Mouse (Mus musculus) hindbrain, embryonic 14.5 days (tissue): ENCODE data around the gene Nup210. TPM values are rescaled to one million over a fixed set of nuclear protein-coding genes. Genes with fewer than 3 reads are reported as not detected.

Experiments used
- ATAC-seq: fragments of 200-750 bp; cut with Nextera tagmentation; 2 replicates; pipeline ENCODE4 v1.8.0; 2017; ENCODE audit warnings: moderate number of reproducible peaks, mild to moderate bottlenecking, moderate TSS enrichment, moderate library complexity; ENCODE audit not compliant: low FRiP score
- DNase-seq: peaks from one replicate; pipeline ENCODE4 v3.0.0-alpha.2; 2015; ENCODE audit warnings: low spot score
- H3K27ac ChIP-seq: fragments of 300-500 bp; sonication (generic); 2 replicates; pipeline ENCODE4 v1.5.1; 2014; ENCODE audit warnings: mild to moderate bottlenecking, moderate library complexity
- H3K27me3 ChIP-seq: fragments of 300-500 bp; sonication (generic); 2 replicates; pipeline ENCODE4 v1.6.1; 2014; ENCODE audit warnings: mild to moderate bottlenecking, low read length, mixed read lengths; ENCODE audit not compliant: control insufficient read depth, insufficient read depth
- H3K36me3 ChIP-seq: fragments of 300-500 bp; sonication (generic); replicated peaks from 2 replicates; pipeline ENCODE4 v1.6.1; 2014; ENCODE audit not compliant: control insufficient read depth, insufficient read depth
- H3K4me1 ChIP-seq: fragments of 300-500 bp; sonication (generic); replicated peaks from 2 replicates; pipeline ENCODE4 v1.6.1; 2014; ENCODE audit warnings: antibody characterized with exemption, low read length, mixed read lengths; ENCODE audit not compliant: control insufficient read depth, insufficient read depth
- H3K4me2 ChIP-seq: fragments of 300-500 bp; sonication (generic); replicated peaks from 2 replicates; pipeline ENCODE4 v1.6.1; 2014; ENCODE audit warnings: mild to moderate bottlenecking, moderate library complexity
- H3K4me3 ChIP-seq: fragments of 300-500 bp; sonication (generic); replicated peaks from 2 replicates; pipeline ENCODE4 v1.5.1; 2014; ENCODE audit warnings: mild to moderate bottlenecking, low read length
- H3K9ac ChIP-seq: fragments of 300-500 bp; sonication (generic); 2 replicates; pipeline ENCODE4 v1.6.1; 2014
- H3K9me3 ChIP-seq: fragments of 300-500 bp; sonication (generic); 2 replicates; pipeline ENCODE4 v1.6.1; 2016; ENCODE audit warnings: low read length; ENCODE audit not compliant: control insufficient read depth
- WGBS: fragments of 180-500 bp; shearing (Covaris S2); extraction: QIAGEN DNeasy Blood & Tissue Kit; methylation state at CpG from one replicate; pipeline ENCODE4 v1.1.7; 2014; 5-methylcytosine and 5-hydroxymethylcytosine counted together
- polyA plus RNA-seq: library from polyadenylated mRNA; unstranded; fragments of >200 nt; fragmentation: Nextera tagmentation; extraction: Ambion mirVana; gene quantifications from 2 replicates; pipeline ENCODE4 v1.2.1, GENCODE M21; 2014

The Nup210 gene
- polyA plus RNA-seq, 1 experiment from 2014 or later, result 23.3 TPM

GRCm38 (mm10) chr6:91020810-91021209 is 95.8 kb downstream of the Nup210 start:
- H3K27ac ChIP-seq, result peak overlapping the region; percentile 71
- peaks cover 32% of the 10 kb centered on the region for H3K36me3 ChIP-seq
- no peak overlapping the region for H3K4me3 ChIP-seq
- DNase-seq (no peak), ATAC-seq (peak; percentile 66)
- no peaks in the 10 kb centered on the region for H3K9me3 ChIP-seq
- no peaks in the 10 kb centered on the region for H3K27me3 ChIP-seq
- H3K9ac ChIP-seq, result no peak overlapping the region
- H3K4me2 ChIP-seq, result no peak overlapping the region
- 66% methylated on average over 7 of the region's 7 CpGs for whole genome bisulfite sequencing
- H3K4me1 ChIP-seq, result no peaks in the 10 kb centered on the region; the same call in 1 of the 2 replicates

DNA sequence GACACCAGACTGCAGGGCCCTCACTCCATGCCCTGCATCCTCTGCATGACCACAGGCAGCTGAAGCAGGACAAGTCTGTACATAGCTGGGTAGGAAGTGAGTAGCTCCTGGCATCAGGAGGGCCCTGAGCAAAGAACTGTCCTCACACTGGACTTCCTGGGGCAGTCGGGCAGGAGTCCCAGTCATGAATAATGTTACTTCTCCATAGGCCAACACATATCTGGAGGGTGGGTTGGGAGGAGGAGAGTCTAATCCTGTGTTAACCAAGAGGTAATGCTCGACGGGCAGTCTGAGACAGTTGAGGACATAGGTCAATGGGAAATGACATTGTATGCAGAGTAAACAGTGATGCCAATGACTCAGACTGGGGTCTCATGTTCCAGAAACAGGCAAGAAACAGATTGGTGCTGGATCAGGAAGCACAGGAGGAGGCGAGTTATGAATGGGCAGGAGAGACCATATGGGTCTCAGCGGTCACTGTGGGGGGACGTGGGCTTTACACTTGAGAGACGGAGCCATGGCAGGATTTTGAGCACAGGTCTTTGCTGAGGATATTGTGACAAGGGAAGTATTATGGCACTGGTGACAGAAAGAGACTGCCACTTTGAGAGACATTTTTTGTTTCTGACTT is 99.9 kb downstream of the Nup210 start:
- Histone ChIP-seq H3K9ac (no peak overlapping the region), H3K27ac (no peak overlapping the region), H3K4me2 (no peak overlapping the region), H3K9me3 (no peaks in the 10 kb centered on the region), H3K4me1 (no peaks in the 10 kb centered on the region; the same call in 1 of the 2 replicates), H3K27me3 (no peaks in the 10 kb centered on the region), H3K36me3 (peaks cover 33% of the 10 kb centered on the region), H3K4me3 (no peak overlapping the region)
- DNase-seq (no peak), ATAC-seq (no peak)
- 85% methylated on average over 7 of the region's 7 CpGs for WGBS

- H3K27ac ChIP-seq, result no peak overlapping the region
- WGBS, result 60% methylated on average over 9 of the region's 9 CpGs
- H3K4me2 ChIP-seq, result no peak overlapping the region
- no peaks in the 10 kb centered on the region for H3K27me3 ChIP-seq
- peaks cover 25% of the 10 kb centered on the region for H3K36me3 ChIP-seq
- H3K4me3 ChIP-seq, result no peak overlapping the region
- DNase-seq, result no peak
- H3K9me3 ChIP-seq, result no peaks in the 10 kb centered on the region
- H3K9ac ChIP-seq, result no peak overlapping the region
- ATAC-seq, result no peak
- H3K4me1 ChIP-seq, result no peaks in the 10 kb centered on the region
Observed at GRCm38 (mm10) chr6:91014198-91014958, 102.3 kb downstream of the Nup210 start.

DNA sequence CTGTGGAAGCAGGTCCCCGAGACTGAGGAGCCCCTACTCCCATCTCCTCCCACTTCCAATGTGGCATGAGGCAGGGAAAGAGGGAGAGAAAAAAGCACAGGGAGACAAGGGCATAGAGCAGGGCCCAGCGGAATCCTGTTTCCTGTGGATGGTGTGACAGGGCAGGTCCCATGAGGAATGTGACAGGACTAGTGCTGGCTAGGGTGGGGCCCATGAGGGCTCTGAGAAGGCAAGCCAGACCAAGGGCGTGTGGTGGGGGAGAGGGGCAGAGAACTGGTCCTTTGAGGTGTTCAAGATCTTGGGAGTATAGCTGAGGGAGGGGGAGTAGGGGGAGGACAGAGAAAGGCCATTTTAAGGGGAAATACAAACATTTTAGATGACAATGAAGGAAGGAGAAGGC is 104.2 kb downstream of the Nup210 start:
- DNase-seq (no peak), ATAC-seq (no peak)
- peaks cover 16% of the 10 kb centered on the region; the same call in 1 of the 2 replicates for H3K36me3 ChIP-seq
- no peak overlapping the region for H3K4me2 ChIP-seq
- 77% methylated on average over 3 of the region's 3 CpGs for WGBS
- H3K9me3 ChIP-seq, result no peaks in the 10 kb centered on the region
- H3K4me1 ChIP-seq, result no peaks in the 10 kb centered on the region
- no peak overlapping the region for H3K9ac ChIP-seq
- no peak overlapping the region for H3K27ac ChIP-seq
- H3K4me3 ChIP-seq, result no peak overlapping the region
- H3K27me3 ChIP-seq, result no peaks in the 10 kb centered on the region

DNA sequence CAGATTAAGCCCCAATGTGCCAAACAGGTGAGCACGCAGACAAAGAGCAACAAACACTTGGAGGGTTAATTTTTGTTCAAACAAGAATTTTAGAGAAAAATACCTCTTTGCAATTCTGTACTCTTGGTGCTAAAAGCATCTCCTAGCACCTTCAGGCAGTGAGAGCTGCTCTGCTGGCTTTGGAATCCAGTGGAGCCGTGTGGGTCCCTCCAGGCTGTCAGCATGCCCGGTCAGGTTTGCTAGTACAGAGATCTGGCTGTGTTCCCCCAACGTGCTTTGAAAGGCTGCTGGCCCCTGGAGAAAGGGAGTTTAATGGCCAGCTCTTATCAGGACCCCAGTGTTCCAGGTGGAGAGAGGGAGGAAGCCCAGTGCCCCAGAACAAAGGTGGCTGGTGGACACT is 105.1 kb downstream of the Nup210 start:
- H3K27me3 ChIP-seq, result no peaks in the 10 kb centered on the region
- H3K9ac ChIP-seq, result no peak overlapping the region
- ATAC-seq (no peak), DNase-seq (no peak)
- WGBS, result 76% methylated on average over 4 of the region's 4 CpGs
- no peak overlapping the region for H3K4me2 ChIP-seq
- H3K9me3 ChIP-seq, result no peaks in the 10 kb centered on the region
- no peak overlapping the region for H3K27ac ChIP-seq
- no peak overlapping the region for H3K4me3 ChIP-seq
- H3K4me1 ChIP-seq, result no peaks in the 10 kb centered on the region
- peaks cover 10% of the 10 kb centered on the region; the same call in 1 of the 2 replicates for H3K36me3 ChIP-seq

- Histone ChIP-seq H3K27me3 (no peaks in the 10 kb centered on the region), H3K27ac (no peak overlapping the region), H3K9me3 (no peaks in the 10 kb centered on the region), H3K4me1 (no peaks in the 10 kb centered on the region), H3K36me3 (no peaks in the 10 kb centered on the region), H3K4me2 (no peak overlapping the region), H3K9ac (no peak overlapping the region), H3K4me3 (no peak overlapping the region)
- DNase-seq (no peak), ATAC-seq (no peak)
- 90% methylated on average over 3 of the region's 3 CpGs for WGBS
Observed at GRCm38 (mm10) chr6:91008284-91008830, 108.3 kb downstream of the Nup210 start.

DNA sequence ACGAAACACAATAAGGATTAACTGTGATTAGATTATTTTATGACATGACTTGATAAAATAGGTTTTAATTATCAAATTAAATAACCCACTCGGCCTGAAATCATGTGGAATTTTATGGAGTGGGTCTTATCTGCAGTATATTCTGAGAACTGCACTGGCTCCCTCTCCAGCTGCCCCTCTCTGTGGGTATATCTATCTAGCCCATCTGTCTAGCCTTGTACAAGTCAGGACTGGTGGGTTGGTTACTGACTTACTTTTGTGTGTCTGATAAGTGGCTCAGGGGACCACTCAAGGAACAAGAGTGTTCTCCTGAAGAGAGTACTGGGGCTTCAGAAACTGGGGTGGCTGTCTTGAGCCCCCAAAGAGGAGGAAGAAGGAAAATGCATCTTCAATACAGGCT is 109.4 kb downstream of the Nup210 start:
- 67% methylated on average over 2 of the region's 2 CpGs for WGBS
- Histone ChIP-seq H3K36me3 (no peaks in the 10 kb centered on the region), H3K9me3 (no peaks in the 10 kb centered on the region), H3K4me3 (no peak overlapping the region), H3K4me2 (no peak overlapping the region), H3K4me1 (no peaks in the 10 kb centered on the region), H3K27me3 (no peaks in the 10 kb centered on the region), H3K27ac (no peak overlapping the region), H3K9ac (no peak overlapping the region)
- ATAC-seq, result no peak
- DNase-seq, result no peak

DNA sequence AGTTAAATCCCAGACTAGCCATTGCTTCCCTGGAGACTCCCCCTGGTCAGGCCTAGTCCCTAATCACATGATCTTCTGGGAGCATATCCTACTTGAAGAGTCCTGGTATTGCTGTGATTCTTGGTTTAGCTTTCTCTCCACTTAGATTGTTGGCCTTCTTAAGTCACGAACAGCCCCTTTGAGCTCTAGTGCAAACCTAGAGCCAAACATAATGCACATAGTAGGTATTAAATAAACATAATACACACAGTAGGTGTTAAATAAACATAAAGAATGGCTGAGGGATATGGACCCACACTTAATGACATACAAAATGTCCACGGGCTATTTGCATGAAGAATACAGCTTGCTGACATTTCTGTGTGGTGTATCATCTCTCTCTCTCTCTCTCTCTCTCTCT is 112.5 kb downstream of the Nup210 start:
- WGBS, result 82% methylated on average over 2 of the region's 2 CpGs
- H3K27ac ChIP-seq, result no peak overlapping the region
- H3K9me3 ChIP-seq, result no peaks in the 10 kb centered on the region
- DNase-seq (no peak), ATAC-seq (no peak)
- no peaks in the 10 kb centered on the region for H3K27me3 ChIP-seq
- H3K4me3 ChIP-seq, result no peak overlapping the region
- no peak overlapping the region for H3K4me2 ChIP-seq
- H3K9ac ChIP-seq, result no peak overlapping the region
- no peaks in the 10 kb centered on the region for H3K36me3 ChIP-seq
- peaks cover 16% of the 10 kb centered on the region for H3K4me1 ChIP-seq

GRCm38 (mm10) chr6:91003310-91003995 is 113.2 kb downstream of the Nup210 start:
- no peak overlapping the region for H3K4me3 ChIP-seq
- no peaks in the 10 kb centered on the region for H3K9me3 ChIP-seq
- no peak overlapping the region for H3K27ac ChIP-seq
- peaks cover 16% of the 10 kb centered on the region for H3K4me1 ChIP-seq
- no peak for ATAC-seq
- H3K4me2 ChIP-seq, result no peak overlapping the region
- H3K9ac ChIP-seq, result no peak overlapping the region
- H3K27me3 ChIP-seq, result no peaks in the 10 kb centered on the region
- no peak for DNase-seq
- 40% methylated on average over 3 of the region's 3 CpGs for WGBS
- no peaks in the 10 kb centered on the region for H3K36me3 ChIP-seq
